23 mouse cellular contexts compared by ENCODE assay signal in the genomic region with DNA sequence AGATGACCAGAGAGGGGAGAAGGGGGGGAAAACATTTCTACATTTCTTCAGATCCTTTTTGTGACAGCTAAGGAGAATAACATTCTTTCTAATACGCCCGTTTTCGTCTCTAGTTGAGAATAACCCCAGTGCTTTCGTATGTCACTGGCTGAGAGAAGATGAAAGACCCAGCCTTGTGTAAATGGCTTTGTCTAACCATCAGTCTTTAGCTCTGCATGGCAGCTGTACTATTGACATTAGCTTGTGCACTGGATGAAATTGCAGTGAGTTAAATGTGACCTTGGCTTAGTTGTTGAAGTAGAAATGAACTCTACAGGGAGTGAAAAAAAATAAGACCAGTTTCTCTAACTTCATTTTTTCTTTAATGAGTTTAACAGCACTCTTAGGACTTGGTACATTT.
DNase-seq lines count a peak whose midpoint lies in the region; ATAC-seq and TF ChIP-seq lines count a peak whose summit lies in the region.
"Had no signal": no experiment of that assay in that cellular context is flagged by ENCODE, and none has a peak within 500 bp of the region (broad histone marks: within the 10 kb centered on the region; RNA-seq: fewer than 3 reads in every experiment).

No protein-coding gene starts in this region.

- no peak overlapping the region for H3K9ac ChIP-seq in stomach, embryonic 14.5 days (replicated peaks; ENCODE audit: low read depth, low read length)
- H3K9ac ChIP-seq in stomach, postnatal 0 days (ENCODE audit: low read length): no peak overlapping the region
- no peak overlapping the region for H3K9ac ChIP-seq in kidney, embryonic 14.5 days (ENCODE audit: low read depth, low read length)
- H3K9ac ChIP-seq: liver, embryonic 12.5 days; lung, embryonic 14.5 days; neural tube, embryonic 15.5 days had no signal

- H3K4me2 ChIP-seq in stomach, embryonic 14.5 days (replicated peaks; ENCODE audit: low read depth, low read length): no peak overlapping the region
- H3K4me2 ChIP-seq in stomach, postnatal 0 days (replicated peaks; ENCODE audit: low read depth): no peak overlapping the region
- H3K4me2 ChIP-seq in kidney, embryonic 14.5 days (replicated peaks; ENCODE audit: low read depth, low read length): no peak overlapping the region
- H3K4me2 ChIP-seq: heart, embryonic 11.5 days; liver, embryonic 12.5 days; lung, embryonic 14.5 days; neural tube, embryonic 15.5 days had no signal

- no peaks in the 10 kb centered on the region for H3K27me3 ChIP-seq in stomach, embryonic 14.5 days (ENCODE audit: control insufficient read depth, insufficient read depth, low read length)
- no peaks in the 10 kb centered on the region for H3K27me3 ChIP-seq in stomach, postnatal 0 days (ENCODE audit: control insufficient read depth, insufficient read depth, low read length)
- no peaks in the 10 kb centered on the region for H3K27me3 ChIP-seq in midbrain, embryonic 10.5 days (ENCODE audit: low read depth, poor library complexity, severe bottlenecking)
- H3K27me3 ChIP-seq in kidney, embryonic 14.5 days (ENCODE audit: control insufficient read depth, insufficient read depth, low read length): no peaks in the 10 kb centered on the region
- H3K27me3 ChIP-seq: liver, embryonic 12.5 days; neural tube, embryonic 15.5 days had no signal

- H3K4me1 ChIP-seq in stomach, embryonic 14.5 days (ENCODE audit: control insufficient read depth, insufficient read depth, low read length): 0 out of 2 replicates have a peak, but pooled peaks cover 3% of the 10 kb centered on the region
- H3K4me1 ChIP-seq in stomach, postnatal 0 days (replicated peaks; ENCODE audit: control insufficient read depth, insufficient read depth): no peaks in the 10 kb centered on the region
- peaks cover 9% of the 10 kb centered on the region; the same call in 1 of the 2 replicates for H3K4me1 ChIP-seq in midbrain, embryonic 10.5 days
- H3K4me1 ChIP-seq in kidney, embryonic 14.5 days (ENCODE audit: control insufficient read depth, insufficient read depth, low read length): no peaks in the 10 kb centered on the region
- H3K4me1 ChIP-seq: liver, embryonic 12.5 days had no signal

- peak; percentile 72; the same call in 1 of the 2 replicates for ATAC-seq in stomach, embryonic 14.5 days (ENCODE audit: insufficient number of reproducible peaks, insufficient read depth, low FRiP score, low read depth)
- no peak for ATAC-seq in stomach, postnatal 0 days (ENCODE audit: low FRiP score, low TSS enrichment)
- ATAC-seq in kidney, embryonic 14.5 days (ENCODE audit: low FRiP score, low TSS enrichment): no peak
- ATAC-seq: CD4-positive, CD25-positive, alpha-beta regulatory T cell, adult 4 months; inflammation-experienced regulatory T-cells, adult 6 months; liver, embryonic 12.5 days had no signal

- no peak for TF ChIP-seq EP300 in stomach, postnatal 0 days (optimal IDR thresholded peaks at IDR 0.05)

- intact Hi-C loops in left cerebral cortex, adult 2 months (cut with DNase I): no loop called here

- peak; percentile 16 for DNase-seq in embryo, embryonic 10 days (ENCODE audit: low spot score)
- DNase-seq in embryo, embryonic 9.5 days (ENCODE audit: extremely low spot score): no peak
- no peak for DNase-seq in stomach, postnatal 0 days (ENCODE audit: low spot score)
- DNase-seq in midbrain, embryonic 10.5 days (ENCODE audit: low spot score): no peak
- no peak for DNase-seq in left cerebral cortex, adult 2 months (ENCODE audit: extremely low spot score in 1 of 2, low spot score in 2 of 2)
- DNase-seq in natural killer cell, adult 2 months (ENCODE audit: low spot score in 2 of 2): no peak
- DNase-seq: adrenal gland, postnatal 10 days; cerebellum, adult 18-20 months; gastrocnemius, postnatal 36 days; heart, postnatal 14 days; kidney, adult 9 months; layer of hippocampus, postnatal 36 days; lung, embryonic 14.5 days; lung, postnatal 4 days had no signal

- no peak overlapping the region for H3K27ac ChIP-seq in stomach, embryonic 14.5 days (ENCODE audit: low read length)
- H3K27ac ChIP-seq in stomach, postnatal 0 days (replicated peaks): no peak overlapping the region
- H3K27ac ChIP-seq in midbrain, embryonic 10.5 days (replicated peaks): peak overlapping the region; percentile 18; the same call in 1 of the 2 replicates
- no peak overlapping the region for H3K27ac ChIP-seq in kidney, embryonic 14.5 days (ENCODE audit: low read depth, low read length)
- H3K27ac ChIP-seq in left cerebral cortex, adult 2 months: no peak overlapping the region
- H3K27ac ChIP-seq: liver, embryonic 12.5 days; neural tube, embryonic 15.5 days had no signal

- H3K36me3 ChIP-seq in stomach, embryonic 14.5 days (ENCODE audit: control insufficient read depth, insufficient read depth, low read length): no peaks in the 10 kb centered on the region
- no peaks in the 10 kb centered on the region for H3K36me3 ChIP-seq in stomach, postnatal 0 days (ENCODE audit: control insufficient read depth, insufficient read depth, low read length)
- no peaks in the 10 kb centered on the region for H3K36me3 ChIP-seq in midbrain, embryonic 10.5 days
- no peaks in the 10 kb centered on the region for H3K36me3 ChIP-seq in kidney, embryonic 14.5 days (ENCODE audit: control insufficient read depth, insufficient read depth, low read length)
- H3K36me3 ChIP-seq: G1E; liver, embryonic 12.5 days; neural tube, embryonic 15.5 days had no signal

- H3K9me3 ChIP-seq in stomach, embryonic 14.5 days (ENCODE audit: control insufficient read depth, low read depth, low read length): no peaks in the 10 kb centered on the region
- no peaks in the 10 kb centered on the region for H3K9me3 ChIP-seq in stomach, postnatal 0 days (ENCODE audit: control insufficient read depth, low read length)
- H3K9me3 ChIP-seq in midbrain, embryonic 10.5 days (replicated peaks): no peaks in the 10 kb centered on the region
- no peaks in the 10 kb centered on the region for H3K9me3 ChIP-seq in kidney, embryonic 14.5 days (ENCODE audit: control insufficient read depth, low read length)
- H3K9me3 ChIP-seq: liver, embryonic 12.5 days; neural tube, embryonic 15.5 days had no signal

- H3K4me3 ChIP-seq in stomach, embryonic 14.5 days (ENCODE audit: low read depth, low read length): no peak overlapping the region
- H3K4me3 ChIP-seq in stomach, postnatal 0 days (ENCODE audit: low read depth, low read length): no peak overlapping the region
- no peak overlapping the region for H3K4me3 ChIP-seq in midbrain, embryonic 10.5 days
- no peak overlapping the region for H3K4me3 ChIP-seq in kidney, embryonic 14.5 days (ENCODE audit: low read length)
- H3K4me3 ChIP-seq in left cerebral cortex, adult 2 months: no peak overlapping the region
- H3K4me3 ChIP-seq: erythroblast, embryonic 14.5 days; liver, embryonic 12.5 days; neural tube, embryonic 15.5 days had no signal

- no peak for TF ChIP-seq CTCF in stomach, postnatal 0 days (IDR thresholded peaks at IDR 0.05; ENCODE audit: low read depth)
- no peak for TF ChIP-seq CTCF in left cerebral cortex, adult 2 months (IDR thresholded peaks at IDR 0.05)

- 22% methylated on average over 4 of the region's 4 CpGs for WGBS in stomach, embryonic 14.5 days
- 16% methylated on average over 4 of the region's 4 CpGs for whole genome bisulfite sequencing in stomach, postnatal 0 days
- WGBS in midbrain, embryonic 10.5 days: 62% methylated on average over 4 of the region's 4 CpGs
- 46% methylated on average over 4 of the region's 4 CpGs for WGBS in kidney, embryonic 14.5 days
